Mouse (Mus musculus) cerebellum, postnatal 10 days (tissue): ENCODE measurements around the gene Acadvl.
"Not testable (repeated sequence)": the region's sequence is repeated elsewhere in the genome, so short reads cannot be mapped to it uniquely, and the experiment has no call there.

Experiments
- DNase-seq, 2 experiments: peaks; one replicate each; pipeline ENCODE4 v3.0.0; 2021; ENCODE audit warnings: mixed read lengths in 2 of 2

Acadvl gene

GRCm38 (mm10) chr11:70026689-70027088, 11.5 kb upstream of the Acadvl start:
- DNase-seq: peak; percentile 65 to 66

GRCm38 (mm10) chr11:70024151-70024514, 8.9 kb upstream of the Acadvl start:
- DNase-seq: no peak

GRCm38 (mm10) chr11:70023481-70024150, 8.4 kb upstream of the Acadvl start:
- peak; percentile 76 to 86 for DNase-seq

- DNase-seq: peak; percentile 99
Observed at GRCm38 (mm10) chr11:70021264-70022132, 6.3 kb upstream of the Acadvl start.

GRCm38 (mm10) chr11:70020731-70021263, 5.6 kb upstream of the Acadvl start:
- peak; percentile 90 for DNase-seq

GRCm38 (mm10) chr11:70020022-70020631, 4.9 kb upstream of the Acadvl start:
- DNase-seq: peak; percentile 56 to 62

- peak in 1 of 2 experiments; percentile 28 for DNase-seq
Observed at GRCm38 (mm10) chr11:70019495-70020021, 4.3 kb upstream of the Acadvl start.

- peak; percentile 92 to 94 for DNase-seq
Observed at GRCm38 (mm10) chr11:70018131-70018990, 3.1 kb upstream of the Acadvl start.

GRCm38 (mm10) chr11:70017199-70017767, 2.1 kb upstream of the Acadvl start:
- peak in 1 of 2 experiments; percentile 39 for DNase-seq

GRCm38 (mm10) chr11:70016669-70017068, 1.5 kb upstream of the Acadvl start, which contains the start of gene Dlg4:
Gene Dlg4, plus strand, starts transcription at chr11:70016942.
- no peak for DNase-seq

- not testable (repeated sequence) for DNase-seq
Observed at GRCm38 (mm10) chr11:70016177-70016576, 966 bp upstream of the Acadvl start.

- no peak for DNase-seq
Observed at GRCm38 (mm10) chr11:70015677-70016076, 466 bp upstream of the Acadvl start.

- DNase-seq: no peak
Observed at GRCm38 (mm10) chr11:70014051-70014450, 1.2 kb downstream of the Acadvl start.

- no peak for DNase-seq
Observed at GRCm38 (mm10) chr11:70013408-70013807, 1.8 kb downstream of the Acadvl start.

GRCm38 (mm10) chr11:70012931-70013330, 2.3 kb downstream of the Acadvl start:
- no peak for DNase-seq

- no peak for DNase-seq
Observed at GRCm38 (mm10) chr11:70010961-70011360, 4.2 kb downstream of the Acadvl start.

GRCm38 (mm10) chr11:70010548-70010947, 4.7 kb downstream of the Acadvl start:
- DNase-seq: no peak

GRCm38 (mm10) chr11:70010033-70010432, 5.2 kb downstream of the Acadvl start:
- no peak for DNase-seq

- DNase-seq: peak; percentile 33 to 39
Observed at GRCm38 (mm10) chr11:70005521-70005920, 9.7 kb downstream of the Acadvl start.

GRCm38 (mm10) chr11:70002471-70002870, 12.7 kb downstream of the Acadvl start:
- DNase-seq: no peak

- peak; percentile 69 to 81 for DNase-seq
Observed at GRCm38 (mm10) chr11:70001865-70002264, 13.3 kb downstream of the Acadvl start.

- no peak for DNase-seq
Observed at GRCm38 (mm10) chr11:70001159-70001558, 14.1 kb downstream of the Acadvl start.
